Comparison of ENCODE assay signal across 8 mouse cellular contexts in genomic region chr10:20966090-20966489, GRCm38 (mm10). TPM values are rescaled to one million over a fixed set of nuclear protein-coding genes. Genes with fewer than 3 reads are reported as not detected.
DNase-seq lines count a peak whose midpoint lies in the region; ATAC-seq and TF ChIP-seq lines count a peak whose summit lies in the region.

No protein-coding gene starts in this region.

- peak; percentile 99 for TF ChIP-seq CTCF in stomach, postnatal 0 days (IDR thresholded peaks at IDR 0.05; ENCODE audit: low read depth)

- no peaks in the 10 kb centered on the region for H3K4me1 ChIP-seq in kidney, embryonic 15.5 days
- 0 out of 2 replicates have a peak, but pooled peaks cover 3% of the 10 kb centered on the region for H3K4me1 ChIP-seq in liver, embryonic 11.5 days (replicated peaks; ENCODE audit: control insufficient read depth, insufficient read depth, low read length)
- H3K4me1 ChIP-seq in stomach, postnatal 0 days (replicated peaks; ENCODE audit: control insufficient read depth, insufficient read depth), result no peaks in the 10 kb centered on the region

- WGBS in kidney, embryonic 15.5 days, result 50% methylated on average over 12 of the region's 12 CpGs
- 44% methylated on average over 12 of the region's 12 CpGs for WGBS in liver, embryonic 11.5 days
- WGBS in stomach, postnatal 0 days, result 32% methylated on average over 12 of the region's 12 CpGs

- no peak overlapping the region for H3K27ac ChIP-seq in kidney, embryonic 15.5 days
- no peak overlapping the region for H3K27ac ChIP-seq in liver, embryonic 11.5 days (ENCODE audit: low read depth, low read length)
- H3K27ac ChIP-seq in stomach, postnatal 0 days (replicated peaks), result no peak overlapping the region

- H3K9ac ChIP-seq in kidney, embryonic 15.5 days, result no peak overlapping the region
- H3K9ac ChIP-seq in liver, embryonic 11.5 days (ENCODE audit: low read depth, low read length), result no peak overlapping the region
- H3K9ac ChIP-seq in stomach, postnatal 0 days (ENCODE audit: low read length), result no peak overlapping the region

- H3K4me2 ChIP-seq in kidney, embryonic 15.5 days, result no peak overlapping the region
- no peak overlapping the region for H3K4me2 ChIP-seq in liver, embryonic 11.5 days
- no peak overlapping the region for H3K4me2 ChIP-seq in stomach, postnatal 0 days (replicated peaks; ENCODE audit: low read depth)

- H3K36me3 ChIP-seq in kidney, embryonic 15.5 days, result peaks cover 20% of the 10 kb centered on the region
- peaks cover 9% of the 10 kb centered on the region; the same call in 1 of the 2 replicates for H3K36me3 ChIP-seq in liver, embryonic 11.5 days (ENCODE audit: control insufficient read depth, insufficient read depth, low read length)
- no peaks in the 10 kb centered on the region for H3K36me3 ChIP-seq in stomach, postnatal 0 days (ENCODE audit: control insufficient read depth, insufficient read depth, low read length)

- no peaks in the 10 kb centered on the region for H3K27me3 ChIP-seq in kidney, embryonic 15.5 days
- H3K27me3 ChIP-seq in liver, embryonic 11.5 days (replicated peaks; ENCODE audit: control insufficient read depth, insufficient read depth, low read length), result no peaks in the 10 kb centered on the region
- H3K27me3 ChIP-seq in stomach, postnatal 0 days (ENCODE audit: control insufficient read depth, insufficient read depth, low read length), result no peaks in the 10 kb centered on the region

- H3K4me3 ChIP-seq in kidney, embryonic 15.5 days (replicated peaks), result no peak overlapping the region
- H3K4me3 ChIP-seq in liver, embryonic 11.5 days (ENCODE audit: low read depth, low read length), result no peak overlapping the region
- no peak overlapping the region for H3K4me3 ChIP-seq in stomach, postnatal 0 days (ENCODE audit: low read depth, low read length)

- H3K9me3 ChIP-seq in kidney, embryonic 15.5 days (replicated peaks), result no peaks in the 10 kb centered on the region
- no peaks in the 10 kb centered on the region for H3K9me3 ChIP-seq in liver, embryonic 11.5 days (ENCODE audit: control insufficient read depth, low read length)
- H3K9me3 ChIP-seq in stomach, postnatal 0 days (ENCODE audit: control insufficient read depth, low read length), result no peaks in the 10 kb centered on the region

- TF ChIP-seq EP300 in stomach, postnatal 0 days (optimal IDR thresholded peaks at IDR 0.05), result no peak

- DNase-seq in A20 (ENCODE audit: low read depth, low spot score), result peak; percentile 87
- peak; percentile 80 for DNase-seq in adrenal gland, postnatal 10 days
- DNase-seq in embryo, embryonic 9.5 days (ENCODE audit: extremely low spot score), result peak; percentile 68
- DNase-seq in liver, embryonic 11.5 days (ENCODE audit: low spot score), result peak; percentile 53
- DNase-seq in natural killer cell, adult 2 months (ENCODE audit: low spot score in 2 of 2), result peak; percentile 80 to 84
- DNase-seq in stomach, postnatal 0 days (ENCODE audit: low spot score), result peak; percentile 70

- peak; percentile 100 for ATAC-seq in granulocyte monocyte progenitor cell, adult 5-6 weeks (replicated peaks; ENCODE audit: poor library complexity, severe bottlenecking)
- ATAC-seq in kidney, embryonic 15.5 days (replicated peaks; ENCODE audit: low FRiP score), result 0 out of 2 replicates have a peak, but pooled peaks have one; percentile 33
- peak; percentile 75 for ATAC-seq in liver, embryonic 11.5 days (replicated peaks; ENCODE audit: low FRiP score)
- peak; percentile 71; the same call in 1 of the 2 replicates for ATAC-seq in stomach, postnatal 0 days (ENCODE audit: low FRiP score, low TSS enrichment)

RNA-seq across cellular contexts. Expression of gene Ahi1, which starts 13.7 kb away (rescaled TPM):
- 10 to 100 TPM; 22.7 to 24.4 TPM for total RNA-seq in adrenal gland, postnatal 10 days (2021)
- total RNA-seq in granulocyte monocyte progenitor cell, adult 5-6 weeks (2014; fragmentation: Nextera tagmentation), result 7.2 and 11.5 TPM in 2 replicates
- total RNA-seq in granulocyte monocyte progenitor cell, adult 5-6 weeks (2017), result 4.5 and 6.8 TPM in 2 replicates
- 8.5 and 10.6 TPM in 2 replicates for polyA plus RNA-seq in kidney, embryonic 15.5 days (2015; fragmentation: Nextera tagmentation; extraction: Ambion mirVana)
- polyA plus RNA-seq in liver, embryonic 11.5 days (2014; fragmentation: Nextera tagmentation; extraction: Ambion mirVana), result 6.9 and 7.4 TPM in 2 replicates
- 4.2 and 4.5 TPM in 2 replicates for polyA plus RNA-seq in stomach, postnatal 0 days (2015; fragmentation: Nextera tagmentation; extraction: Ambion mirVana)

Comparison
In these comparisons a context has a peak if more than half of its experiments do, and no peak if none do; other contexts are left out.
1. ATAC-seq: peak in every context shown above with its lines; median percentile 100 in granulocyte monocyte progenitor cell, adult 5-6 weeks; 75 in liver, embryonic 11.5 days; 71 in stomach, postnatal 0 days; 33 in kidney, embryonic 15.5 days.